Mouse (Mus musculus) lung, postnatal 36 days (tissue): Measurements from ENCODE around the gene Adgrl4.
A peak's percentile ranks its signal among the peaks of the same experiment; 100 is the strongest.

Source experiments
- DNase-seq: peaks from one replicate; pipeline ENCODE4 v3.0.0; 2022; ENCODE audit warnings: mixed read lengths

Adgrl4 gene

DNA sequence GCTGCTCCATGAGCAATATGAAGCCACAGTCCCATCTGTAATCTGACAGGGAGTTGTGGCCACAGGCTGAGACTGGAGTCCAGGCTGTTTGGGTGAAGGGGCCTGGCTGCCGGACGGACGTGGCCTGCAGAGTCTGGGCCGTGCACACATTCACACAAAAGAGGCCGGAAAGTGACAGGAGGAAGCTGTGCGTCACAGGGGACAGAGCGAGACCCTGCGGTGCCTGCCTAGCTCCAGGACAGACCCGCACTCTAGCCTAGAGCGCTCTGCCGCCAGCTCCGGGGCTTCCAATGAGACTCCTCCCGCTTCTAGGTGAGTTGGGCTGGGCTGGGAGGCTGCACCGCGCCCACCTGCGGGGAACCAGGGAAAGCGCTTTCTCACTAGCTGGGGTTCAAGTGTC lies at the start of gene Adgrl4:
Adgrl4 (plus strand) TSS at position 195 of the 400 bp plus-strand sequence.
- peak; percentile 74 for DNase-seq

DNA sequence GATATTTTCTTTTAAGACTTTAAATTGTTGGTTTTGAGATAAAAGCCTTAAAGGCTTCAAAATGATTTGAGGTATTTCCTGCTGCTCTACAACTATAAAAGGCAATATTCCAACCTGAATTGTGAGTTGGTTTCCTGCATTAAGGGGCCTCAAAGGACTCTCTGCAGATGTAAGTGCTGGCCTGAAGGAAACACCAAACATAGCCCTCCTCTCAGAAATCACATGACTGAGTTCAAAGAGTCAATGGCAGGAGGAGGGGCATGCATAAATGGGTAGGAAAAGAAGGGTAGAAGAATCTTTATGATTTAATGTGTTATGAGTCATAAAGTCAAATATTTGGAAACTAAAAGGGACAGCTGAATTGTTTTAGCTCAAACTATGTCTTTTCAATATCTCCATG lies 46.8 kb upstream of the Adgrl4 start:
- no peak for DNase-seq

DNA sequence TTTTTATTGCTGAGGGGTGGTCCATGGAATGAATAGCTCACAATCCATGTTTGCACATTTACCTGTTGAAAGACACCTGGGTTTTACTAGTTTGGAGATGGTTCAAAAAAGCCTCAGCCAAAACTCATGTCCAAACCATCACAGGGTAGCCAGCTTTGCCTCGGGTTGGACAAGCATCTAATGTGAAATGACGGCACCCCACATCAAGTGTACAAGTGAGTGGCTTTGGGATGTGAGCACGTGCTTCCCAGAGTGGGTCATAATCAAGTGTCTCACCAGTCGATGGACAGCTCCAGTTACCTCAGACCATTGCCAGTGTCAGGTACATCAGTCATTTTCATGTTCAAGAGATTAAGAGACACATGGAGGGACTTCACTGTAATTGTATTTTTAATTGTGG lies 44.8 kb upstream of the Adgrl4 start:
- DNase-seq: no peak

DNA sequence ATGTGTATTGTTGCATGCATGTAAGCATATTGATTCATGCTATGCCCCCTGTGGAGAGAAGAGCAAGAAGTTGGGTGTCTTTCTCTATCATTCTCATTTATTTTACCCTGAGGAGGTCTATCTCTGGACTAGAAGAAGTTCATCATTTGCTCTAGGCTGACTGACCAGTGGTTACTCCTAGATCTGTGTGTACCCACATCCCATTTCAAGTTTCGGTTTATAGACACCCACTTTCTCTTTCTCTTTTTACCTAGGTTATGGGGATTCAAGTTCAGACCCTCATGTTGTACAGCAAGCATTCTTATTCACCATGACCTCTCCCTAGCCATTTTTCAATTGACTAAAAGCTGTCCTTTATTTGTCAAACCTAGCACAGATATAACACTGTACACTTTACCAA lies 44.4 kb upstream of the Adgrl4 start:
- no peak for DNase-seq

DNA sequence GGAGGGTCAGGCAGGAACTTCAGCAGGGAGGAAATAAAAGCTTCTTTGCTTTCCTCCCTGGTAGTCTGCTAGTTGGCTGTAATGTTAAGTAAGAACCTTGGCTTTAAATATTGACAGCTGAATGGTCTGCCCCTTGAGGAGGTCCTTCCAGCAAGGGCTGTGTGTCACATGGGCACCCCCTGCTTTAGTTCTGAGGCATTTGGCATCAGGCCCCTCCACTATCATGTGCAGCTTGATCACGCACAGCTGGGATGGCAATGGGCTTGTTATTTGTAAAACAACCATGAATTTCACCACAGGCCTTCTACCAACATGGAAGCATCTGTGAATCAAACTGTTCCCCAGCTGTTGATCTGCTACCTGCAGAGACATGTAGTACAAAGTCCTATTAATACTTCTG lies 38.4 kb upstream of the Adgrl4 start:
- DNase-seq: peak; percentile 18

DNA sequence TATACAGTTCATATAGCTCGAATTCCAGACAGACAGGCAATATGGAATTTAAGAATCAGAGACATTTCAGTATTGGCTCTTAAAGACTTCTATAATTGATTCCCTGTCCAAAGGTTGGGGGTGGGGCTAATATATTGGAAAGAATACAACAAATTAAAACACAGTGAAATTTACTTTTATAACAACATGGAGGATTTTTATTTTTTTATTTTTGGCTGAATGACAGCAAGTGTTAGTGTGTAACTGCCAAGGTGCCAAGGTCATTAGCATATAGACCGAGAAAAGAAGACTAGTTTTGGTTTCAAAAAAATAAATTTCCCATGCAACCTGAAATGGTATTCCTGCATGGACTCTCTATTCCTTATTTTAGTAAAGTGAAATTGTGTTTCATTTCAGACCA lies 26.7 kb upstream of the Adgrl4 start:
- no peak for DNase-seq

DNA sequence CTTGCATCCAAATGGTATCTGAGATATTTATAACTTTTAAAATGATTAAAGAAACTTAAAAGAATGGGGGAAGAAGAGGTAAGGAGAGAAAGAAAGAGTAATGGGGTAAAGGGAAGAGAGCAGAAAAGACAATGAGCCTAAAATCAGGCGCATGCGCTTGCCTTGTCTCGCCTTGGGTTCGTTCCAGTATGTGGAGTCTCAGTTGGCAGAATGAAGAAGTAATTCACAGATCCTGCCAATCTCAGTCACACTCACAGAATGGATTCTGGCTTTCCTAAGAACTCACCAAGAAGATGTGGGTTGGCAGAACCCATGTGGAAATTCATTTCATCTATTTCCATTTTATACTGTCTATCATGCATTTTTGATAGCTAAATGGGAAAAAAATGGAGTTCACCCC lies 26.2 kb upstream of the Adgrl4 start:
- no peak for DNase-seq

DNA sequence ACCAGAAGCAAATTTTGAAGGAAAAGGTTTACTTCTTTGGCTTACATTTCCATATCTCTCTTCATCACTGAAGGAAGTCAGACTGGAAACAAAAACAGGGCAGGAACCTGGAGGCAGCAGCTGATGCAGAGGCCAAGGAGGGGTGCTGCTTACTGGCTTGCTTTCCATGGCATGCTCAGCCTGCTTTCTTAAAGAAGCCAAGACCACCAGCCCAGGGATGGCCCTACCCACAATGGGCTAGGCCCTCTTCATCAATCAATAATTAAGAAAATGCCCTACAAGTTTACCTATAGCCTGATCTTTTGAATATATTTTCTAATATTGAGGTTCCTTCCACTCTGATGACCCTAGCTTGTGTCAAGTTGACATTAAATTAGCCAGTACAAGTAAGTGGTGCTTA lies 20.8 kb upstream of the Adgrl4 start:
- DNase-seq: no peak

DNA sequence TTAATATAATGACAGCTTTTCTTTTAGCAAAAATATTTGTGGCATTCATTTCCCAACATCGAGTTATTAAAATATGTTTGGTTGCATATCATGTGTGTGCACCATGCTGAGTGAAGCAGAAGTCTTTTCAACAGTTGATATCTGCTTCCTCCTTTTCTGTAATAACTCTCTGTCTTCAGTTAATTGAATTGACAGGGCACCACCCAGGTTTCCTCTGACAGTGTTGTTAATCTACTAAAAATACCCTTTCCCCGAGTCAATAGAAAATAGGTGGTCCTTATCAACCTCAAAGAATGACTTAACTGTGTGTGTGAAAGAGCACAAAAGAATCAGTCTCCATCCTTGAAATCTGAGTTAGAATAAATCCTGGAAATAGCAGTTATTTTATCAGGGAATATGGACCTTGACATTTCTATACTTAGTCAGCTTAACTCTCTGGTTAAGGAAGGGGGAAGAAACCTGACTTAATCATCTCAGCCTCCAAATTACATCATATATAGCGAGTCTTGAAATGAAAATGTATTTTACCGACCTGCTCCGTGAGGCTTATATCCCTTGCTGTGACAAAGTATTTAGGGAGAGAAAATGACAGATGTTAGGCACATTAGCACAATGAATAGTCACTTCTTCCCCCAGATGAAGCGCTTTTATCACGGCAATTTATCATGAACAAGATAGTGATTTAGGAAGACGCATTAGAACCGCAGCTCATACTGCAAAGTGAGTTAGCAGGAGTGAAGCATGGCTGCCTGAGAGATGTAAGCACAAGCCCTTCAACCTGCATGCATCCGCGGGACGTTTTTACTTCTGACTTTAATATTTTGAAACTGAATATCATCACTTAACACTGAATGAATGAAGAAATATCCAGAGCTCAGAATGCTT lies 19.8 kb upstream of the Adgrl4 start:
- DNase-seq: no peak

DNA sequence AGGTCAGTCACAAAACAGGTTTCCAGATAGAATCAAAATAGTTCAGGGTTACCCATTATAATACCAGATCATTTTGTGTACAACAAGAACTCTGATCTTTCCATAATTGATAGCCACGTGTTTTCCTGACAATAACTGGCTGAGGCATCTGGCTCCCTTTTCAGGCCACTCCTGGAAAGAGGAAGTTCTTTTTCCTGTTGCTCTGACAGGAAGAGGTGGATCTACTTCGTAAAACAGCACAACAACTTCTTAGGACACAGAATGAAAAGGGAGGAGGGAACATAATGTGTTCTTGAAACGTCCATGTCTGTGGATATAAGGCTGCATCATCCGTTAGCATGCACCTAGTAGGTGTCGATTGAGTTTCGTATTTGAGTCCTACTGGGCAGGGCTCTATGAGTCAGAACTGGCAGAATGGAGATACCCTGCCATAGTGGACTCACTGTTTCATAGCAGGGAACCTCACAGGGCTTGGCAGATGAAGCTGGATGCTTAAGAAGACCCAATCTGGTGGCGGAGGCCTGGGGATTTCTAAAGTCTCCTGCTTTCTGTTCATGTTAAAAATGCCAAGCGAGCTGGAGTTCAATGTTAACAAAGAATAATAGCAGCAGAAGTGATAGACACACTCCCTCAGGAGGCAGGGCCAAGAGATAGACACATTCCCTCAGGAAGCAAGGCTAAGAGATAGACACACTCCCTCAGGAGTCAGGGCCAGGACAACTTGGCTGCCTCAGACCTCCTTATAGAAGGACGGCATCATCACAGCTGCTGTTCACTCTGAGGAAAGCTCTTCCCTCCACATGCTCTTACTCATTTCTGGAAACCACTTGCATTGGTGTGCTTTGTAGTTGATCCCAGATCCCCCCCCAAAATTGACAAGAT lies 13.1 kb upstream of the Adgrl4 start:
- DNase-seq: peak; percentile 67

DNA sequence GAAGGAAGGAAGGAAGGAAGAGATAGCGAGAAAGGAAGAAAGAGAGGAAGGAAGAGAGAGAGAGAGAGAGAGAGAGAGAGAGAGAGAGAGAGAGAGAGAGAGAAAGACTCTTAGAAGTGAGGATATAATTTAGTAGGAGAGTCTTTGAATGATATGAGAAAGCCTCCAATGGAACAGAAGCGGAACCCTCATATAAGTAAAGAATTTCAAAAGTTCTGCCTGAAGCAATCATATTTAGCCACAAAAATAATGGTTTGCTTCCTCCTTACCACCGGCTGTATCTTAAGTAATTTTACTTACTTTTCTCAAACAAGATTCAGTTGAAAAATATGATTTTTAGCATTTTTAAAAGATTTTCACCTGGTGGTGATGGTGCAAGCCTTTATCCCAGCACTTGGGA lies 7.6 kb upstream of the Adgrl4 start:
- DNase-seq: no peak

DNA sequence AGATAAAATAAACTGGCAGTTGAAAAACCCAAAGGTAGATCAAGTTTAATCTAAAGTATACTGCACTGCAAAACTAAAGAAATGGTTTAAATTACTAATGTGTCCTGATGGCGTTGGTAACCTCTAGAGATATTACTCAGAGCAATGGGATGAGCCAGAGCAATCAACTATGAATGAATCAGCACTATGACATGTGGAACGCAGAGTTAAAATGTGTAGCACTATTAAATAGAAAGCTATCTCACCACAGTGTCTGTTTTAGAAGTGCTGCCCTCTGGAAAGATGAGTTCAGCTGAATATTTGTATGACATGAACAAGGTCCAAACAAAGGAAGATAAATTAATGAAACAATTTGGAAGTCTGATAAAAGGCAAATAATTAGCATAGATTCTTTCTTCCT lies 6.2 kb upstream of the Adgrl4 start:
- DNase-seq: no peak

DNA sequence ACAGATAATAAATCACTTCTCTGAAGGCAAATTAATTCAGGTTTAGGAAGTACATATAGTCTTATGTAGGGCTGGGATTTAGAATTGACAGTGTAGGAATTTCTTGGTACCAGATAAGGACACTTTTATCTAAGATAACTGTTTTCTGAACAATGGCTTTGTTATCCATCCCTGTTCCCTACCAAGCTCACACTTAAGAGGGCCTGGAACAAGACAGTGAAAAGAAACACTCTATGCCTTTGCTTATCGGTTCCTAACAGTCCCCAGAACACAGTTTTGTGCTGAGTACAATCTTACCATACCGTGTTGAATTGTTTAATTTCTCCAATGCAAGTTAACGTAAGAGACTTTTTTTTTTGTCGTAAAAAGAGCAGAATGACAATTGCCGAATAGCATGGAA lies 677 bp downstream of the Adgrl4 start:
- no peak for DNase-seq

DNA sequence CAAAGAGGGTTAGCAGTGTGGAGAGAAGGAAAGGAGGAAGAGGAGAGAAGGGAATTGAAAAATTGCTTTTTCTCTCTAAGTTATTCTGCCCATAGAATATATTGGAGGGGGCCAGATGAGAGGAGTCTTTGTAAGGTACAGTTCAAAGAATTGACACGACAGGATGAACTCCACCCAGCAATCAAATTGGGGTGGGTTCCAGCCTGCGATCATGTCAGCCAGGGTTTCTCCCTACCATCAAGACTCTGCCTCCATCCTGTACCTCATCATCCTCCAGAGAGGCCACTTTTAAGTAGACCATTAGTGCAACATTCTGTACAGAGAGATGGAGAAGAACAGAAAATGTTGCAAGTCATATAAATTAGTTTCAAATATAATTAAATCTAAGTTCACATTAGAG lies 2.3 kb downstream of the Adgrl4 start:
- DNase-seq: peak; percentile 24

DNA sequence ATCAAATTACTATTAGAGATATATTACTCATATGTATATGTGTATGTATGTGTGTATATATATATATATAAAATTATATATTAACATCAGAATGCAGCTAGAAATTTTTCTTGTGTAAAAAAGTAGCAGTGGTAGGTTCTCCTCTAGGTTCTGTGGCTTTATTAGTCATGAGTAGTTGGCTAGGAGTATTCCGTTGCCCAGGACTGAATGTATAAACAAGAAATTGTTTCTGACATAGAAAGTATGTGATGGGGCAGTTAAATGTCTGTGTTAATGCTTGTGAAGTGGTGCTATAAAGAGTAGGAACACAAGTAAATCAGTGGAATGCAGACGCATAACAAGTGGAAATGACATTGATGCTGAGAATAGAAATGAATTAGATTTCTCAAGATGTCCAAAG lies 4.3 kb downstream of the Adgrl4 start:
- no peak for DNase-seq

DNA sequence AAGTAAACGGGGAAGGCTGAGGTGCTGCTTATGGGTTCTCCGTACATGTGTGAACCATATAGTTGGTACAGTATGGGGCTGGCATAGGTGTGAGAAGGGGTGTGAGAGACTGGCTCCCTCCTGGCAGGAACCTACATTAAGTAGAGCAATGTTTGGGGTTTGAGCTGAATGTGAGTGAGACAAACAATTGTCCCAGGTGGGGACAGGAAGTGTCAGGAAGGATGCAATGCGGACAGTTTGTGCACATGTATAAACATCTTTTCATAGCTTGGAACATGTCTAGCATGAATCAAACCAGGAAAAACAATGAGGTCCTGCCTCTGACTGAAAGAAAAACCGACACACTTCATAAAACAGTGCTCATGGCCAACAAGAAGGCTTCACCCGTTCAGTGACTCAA lies 5.8 kb downstream of the Adgrl4 start:
- peak; percentile 68 for DNase-seq

DNA sequence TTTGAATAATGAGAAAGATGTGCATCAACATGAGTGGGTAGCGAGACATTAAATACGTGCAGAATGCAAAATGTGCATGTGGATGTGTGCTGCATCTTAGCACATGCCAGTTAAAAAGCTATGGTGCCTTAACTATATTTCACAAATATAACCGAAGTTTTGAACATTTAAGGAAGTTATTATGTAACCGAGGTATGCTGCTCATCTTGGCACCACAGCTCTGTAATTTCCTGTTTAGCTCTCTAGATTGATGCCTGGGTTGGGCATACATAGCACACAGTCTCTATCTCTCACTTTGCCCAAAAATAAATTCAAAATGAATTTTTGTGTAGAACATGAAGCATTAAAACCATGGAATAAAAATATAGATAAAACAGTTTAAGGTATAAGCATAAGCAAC lies 6.6 kb downstream of the Adgrl4 start:
- DNase-seq: no peak

DNA sequence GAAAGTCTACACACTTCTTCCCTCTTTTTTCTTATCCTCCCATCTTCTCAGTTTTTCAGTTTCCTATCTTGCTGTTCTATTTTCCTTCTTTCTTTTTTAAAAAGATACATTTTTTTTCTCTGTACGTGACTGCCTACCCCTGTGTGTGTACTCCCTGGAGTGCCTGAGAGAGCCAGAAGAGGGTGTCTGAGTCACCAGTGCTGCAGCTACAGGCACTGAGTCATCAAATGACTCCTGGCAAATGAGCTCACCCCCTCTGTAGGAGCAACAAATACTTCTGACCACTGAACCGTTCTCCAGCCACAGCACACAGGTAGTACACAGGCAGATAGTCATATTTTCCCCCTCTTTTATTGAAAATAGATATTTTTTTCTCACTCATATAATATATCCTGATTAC lies 8.2 kb downstream of the Adgrl4 start:
- DNase-seq: no peak

DNA sequence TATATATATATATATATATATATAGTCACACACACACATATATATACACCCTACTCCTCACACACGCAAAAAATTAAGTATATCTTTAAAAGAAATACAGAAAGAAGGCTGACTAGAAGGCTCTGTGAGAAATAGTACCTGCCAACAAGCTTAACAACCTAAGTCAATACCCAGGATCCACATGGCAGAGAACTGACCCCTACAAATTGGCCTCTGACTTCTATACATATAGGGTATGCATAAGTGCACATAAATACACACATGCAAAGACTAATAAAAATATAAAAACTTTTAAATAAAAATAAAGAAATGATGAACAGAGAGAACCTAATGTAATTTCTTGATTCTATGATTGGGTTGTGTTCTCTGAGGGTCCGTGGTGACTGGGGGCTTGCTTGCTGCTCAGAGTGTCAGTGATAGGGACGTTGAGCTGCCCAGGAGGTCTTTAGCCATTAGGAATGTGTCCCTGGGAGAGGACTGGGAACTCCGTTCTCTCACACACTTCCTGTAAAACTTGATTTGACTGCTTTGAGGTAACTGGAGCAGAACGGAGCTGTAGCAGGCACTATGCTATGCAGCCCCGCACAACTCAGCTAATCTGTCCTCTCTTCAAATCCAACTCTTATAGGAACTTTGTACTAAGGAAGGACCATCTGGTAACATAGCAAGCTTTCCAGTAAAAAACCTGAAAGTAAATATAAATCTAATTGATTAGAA lies 17.5 kb downstream of the Adgrl4 start:
- DNase-seq: no peak

DNA sequence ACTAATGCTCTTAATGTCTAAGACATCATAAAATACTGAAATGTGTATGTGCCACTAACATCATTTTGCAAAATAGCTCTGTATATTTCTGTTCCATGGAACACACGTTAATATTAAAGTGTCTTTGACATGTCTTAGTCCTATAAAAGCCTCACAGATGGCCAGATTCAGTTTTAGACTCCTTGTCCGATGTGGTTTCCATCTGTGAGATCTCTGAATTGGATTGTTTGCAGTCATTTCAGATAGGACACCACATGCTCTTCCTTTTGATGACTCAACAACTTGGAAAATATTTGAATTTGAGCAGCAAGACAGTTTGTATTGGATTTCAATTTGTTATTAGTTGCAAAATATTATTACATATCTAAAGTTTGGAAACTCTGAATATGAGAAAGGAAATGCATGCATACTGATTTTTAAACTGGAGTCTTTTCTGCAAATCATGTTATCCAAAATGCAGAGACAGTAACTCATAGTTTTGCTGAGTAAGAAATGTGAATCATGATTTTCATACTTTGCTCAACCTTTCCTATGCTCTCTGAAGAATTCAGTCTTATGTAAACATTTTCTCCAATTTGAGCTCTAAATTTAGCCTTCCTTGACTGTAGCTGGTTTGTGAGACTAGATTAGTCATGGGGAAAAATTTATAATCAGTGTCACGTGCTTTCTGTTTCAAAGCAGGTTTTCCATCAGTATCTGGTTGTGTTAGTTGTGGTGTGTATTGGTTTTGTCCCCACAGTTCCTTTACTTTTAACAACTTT lies 21.9 kb downstream of the Adgrl4 start:
- no peak for DNase-seq

DNA sequence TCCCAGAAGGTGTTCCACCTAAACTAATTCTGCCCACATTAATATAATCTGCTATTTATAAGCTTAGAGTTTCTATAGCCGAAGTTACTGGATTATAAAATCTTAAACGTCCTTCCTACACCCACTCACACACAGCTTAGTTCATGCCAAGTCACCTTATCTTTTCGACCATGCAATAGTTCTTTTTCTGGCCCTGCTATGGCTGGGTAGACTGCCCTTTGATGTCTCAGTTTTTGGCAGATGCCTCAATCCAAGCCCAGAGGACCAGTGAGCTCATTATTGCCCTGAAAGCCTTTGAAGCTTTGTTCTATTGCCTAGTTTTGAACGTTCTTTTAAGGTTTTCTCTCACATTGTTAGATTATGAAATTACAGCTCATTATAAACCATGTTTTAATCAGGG lies 27.5 kb downstream of the Adgrl4 start:
- DNase-seq: no peak

DNA sequence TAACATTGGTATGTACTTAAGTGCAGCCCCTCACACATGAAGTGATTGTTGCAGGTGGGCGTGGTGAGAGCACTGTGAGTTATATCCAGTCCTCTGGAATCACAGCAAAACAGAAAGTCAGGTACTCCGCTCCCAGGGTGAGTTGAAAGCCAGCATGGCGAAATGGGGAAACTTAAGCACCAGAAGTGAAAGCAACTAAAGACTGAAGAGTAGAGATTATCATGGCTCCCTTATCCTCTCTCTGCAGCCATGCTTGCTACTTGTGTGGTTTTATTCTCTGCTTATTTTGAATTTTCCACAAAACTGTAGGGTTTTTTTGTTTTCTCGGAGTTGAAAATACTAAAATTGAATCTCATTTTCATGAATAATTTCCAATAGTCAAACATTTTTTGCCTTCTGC lies 51.2 kb downstream of the Adgrl4 start:
- no peak for DNase-seq

DNA sequence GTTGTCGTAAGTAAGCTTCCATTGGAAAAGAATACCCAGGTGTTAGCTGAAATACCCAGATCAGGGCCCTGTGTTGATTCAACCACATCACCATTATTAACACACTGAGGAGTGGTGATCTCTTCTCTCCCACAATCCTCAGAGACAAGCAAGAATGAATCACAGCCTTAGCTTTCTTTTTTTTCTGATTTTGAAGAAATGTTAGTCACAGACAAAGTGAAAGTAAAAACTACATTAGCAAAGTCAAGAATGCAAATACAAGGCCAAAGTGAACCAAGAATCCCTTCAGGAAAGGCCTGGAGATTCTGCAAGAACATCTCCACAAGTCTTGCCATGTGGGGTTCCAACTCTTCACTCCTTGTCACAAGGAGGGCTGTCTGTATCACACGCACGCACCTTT lies 67.9 kb downstream of the Adgrl4 start:
- no peak for DNase-seq
